Mouse (Mus musculus): ENCODE results near the gene Wdr61. TPM values are rescaled to one million over a fixed set of nuclear protein-coding genes. Genes with fewer than 3 reads are reported as not detected.

The Wdr61 gene
- polyA plus RNA-seq, 1 experiment from 2014 or later = 75.4 TPM

- Histone ChIP-seq H3K4me2 (ENCODE audit: low read depth, low read length) (no peak overlapping the region), H3K4me3 (ENCODE audit: low read depth, low read length) (no peak overlapping the region), H3K27me3 (ENCODE audit: insufficient read depth, low read length) (no peaks in the 10 kb centered on the region), H3K9ac (replicated peaks) (no peak overlapping the region), H3K9me3 (ENCODE audit: low read length) (no peaks in the 10 kb centered on the region), H3K27ac (ENCODE audit: low read depth) (no peak overlapping the region), H3K4me1 (ENCODE audit: insufficient read depth) (no peaks in the 10 kb centered on the region), H3K36me3 (replicated peaks; ENCODE audit: insufficient read depth, low read length) (no peaks in the 10 kb centered on the region)
- WGBS (ENCODE audit: insufficient replicate concordance) = 70% methylated on average over 2 of the region's 2 CpGs
- TF ChIP-seq CTCF (IDR thresholded peaks at IDR 0.05; ENCODE audit: low read depth) = no peak
- TF ChIP-seq EP300 (IDR thresholded peaks at IDR 0.05; ENCODE audit: low read depth) = no peak
- no peak for ATAC-seq
- no peak for DNase-seq
Measured at GRCm38 (mm10) chr9:54751684-54752083, 17.4 kb upstream of the Wdr61 start.

GRCm38 (mm10) chr9:54750215-54750981 is 16.1 kb upstream of the Wdr61 start:
- no peak for ATAC-seq
- H3K4me3 ChIP-seq (ENCODE audit: low read depth, low read length) = no peak overlapping the region
- no peak overlapping the region for H3K27ac ChIP-seq (ENCODE audit: low read depth)
- H3K27me3 ChIP-seq (ENCODE audit: insufficient read depth, low read length) = no peaks in the 10 kb centered on the region
- H3K4me2 ChIP-seq (ENCODE audit: low read depth, low read length) = no peak overlapping the region
- DNase-seq = no peak
- no peak for TF ChIP-seq EP300 (IDR thresholded peaks at IDR 0.05; ENCODE audit: low read depth)
- TF ChIP-seq CTCF (IDR thresholded peaks at IDR 0.05; ENCODE audit: low read depth) = no peak
- H3K9ac ChIP-seq (replicated peaks) = no peak overlapping the region
- 53% methylated on average over 7 of the region's 7 CpGs for WGBS (ENCODE audit: insufficient replicate concordance)
- H3K9me3 ChIP-seq (ENCODE audit: low read length) = no peaks in the 10 kb centered on the region
- no peaks in the 10 kb centered on the region for H3K4me1 ChIP-seq (ENCODE audit: insufficient read depth)
- H3K36me3 ChIP-seq (replicated peaks; ENCODE audit: insufficient read depth, low read length) = no peaks in the 10 kb centered on the region

GRCm38 (mm10) chr9:54745740-54746370 is 11.5 kb upstream of the Wdr61 start:
- ATAC-seq (no peak), DNase-seq (no peak)
- no peaks in the 10 kb centered on the region for H3K9me3 ChIP-seq (ENCODE audit: low read length)
- no peak overlapping the region for H3K4me2 ChIP-seq (ENCODE audit: low read depth, low read length)
- no peaks in the 10 kb centered on the region for H3K36me3 ChIP-seq (replicated peaks; ENCODE audit: insufficient read depth, low read length)
- no peak overlapping the region for H3K27ac ChIP-seq (ENCODE audit: low read depth)
- no peak overlapping the region for H3K9ac ChIP-seq (replicated peaks)
- no peak overlapping the region for H3K4me3 ChIP-seq (ENCODE audit: low read depth, low read length)
- TF ChIP-seq EP300 (IDR thresholded peaks at IDR 0.05; ENCODE audit: low read depth) = no peak
- no peak for TF ChIP-seq CTCF (IDR thresholded peaks at IDR 0.05; ENCODE audit: low read depth)
- 75% methylated on average over 13 of the region's 13 CpGs for WGBS (ENCODE audit: insufficient replicate concordance)
- no peaks in the 10 kb centered on the region for H3K27me3 ChIP-seq (ENCODE audit: insufficient read depth, low read length)
- no peaks in the 10 kb centered on the region for H3K4me1 ChIP-seq (ENCODE audit: insufficient read depth)

GRCm38 (mm10) chr9:54743891-54744290 is 9.6 kb upstream of the Wdr61 start:
- Histone ChIP-seq H3K4me3 (ENCODE audit: low read depth, low read length) (no peak overlapping the region), H3K4me2 (ENCODE audit: low read depth, low read length) (no peak overlapping the region), H3K27ac (ENCODE audit: low read depth) (no peak overlapping the region), H3K36me3 (replicated peaks; ENCODE audit: insufficient read depth, low read length) (no peaks in the 10 kb centered on the region), H3K9me3 (ENCODE audit: low read length) (no peaks in the 10 kb centered on the region), H3K4me1 (ENCODE audit: insufficient read depth) (no peaks in the 10 kb centered on the region), H3K27me3 (ENCODE audit: insufficient read depth, low read length) (no peaks in the 10 kb centered on the region), H3K9ac (replicated peaks) (no peak overlapping the region)
- ATAC-seq (no peak), DNase-seq (no peak)
- TF ChIP-seq EP300 (IDR thresholded peaks at IDR 0.05; ENCODE audit: low read depth) (no peak), CTCF (IDR thresholded peaks at IDR 0.05; ENCODE audit: low read depth) (no peak)
- 50% methylated on average over 4 of the region's 4 CpGs for WGBS (ENCODE audit: insufficient replicate concordance)

- peak; percentile 63 for TF ChIP-seq CTCF (IDR thresholded peaks at IDR 0.05; ENCODE audit: low read depth)
- no peak for TF ChIP-seq EP300 (IDR thresholded peaks at IDR 0.05; ENCODE audit: low read depth)
- 31% methylated on average over 3 of the region's 3 CpGs for WGBS (ENCODE audit: insufficient replicate concordance)
- Histone ChIP-seq H3K27ac (ENCODE audit: low read depth) (no peak overlapping the region), H3K4me3 (ENCODE audit: low read depth, low read length) (no peak overlapping the region), H3K4me2 (ENCODE audit: low read depth, low read length) (no peak overlapping the region), H3K4me1 (ENCODE audit: insufficient read depth) (peaks cover 3% of the 10 kb centered on the region), H3K9me3 (ENCODE audit: low read length) (no peaks in the 10 kb centered on the region), H3K9ac (replicated peaks) (no peak overlapping the region), H3K27me3 (ENCODE audit: insufficient read depth, low read length) (no peaks in the 10 kb centered on the region), H3K36me3 (replicated peaks; ENCODE audit: insufficient read depth, low read length) (no peaks in the 10 kb centered on the region)
- no peak for ATAC-seq
- DNase-seq = no peak
Measured at GRCm38 (mm10) chr9:54738376-54738775, 4.1 kb upstream of the Wdr61 start.

GRCm38 (mm10) chr9:54736284-54736701 is 2.0 kb upstream of the Wdr61 start:
- Histone ChIP-seq H3K4me1 (ENCODE audit: insufficient read depth) (peaks cover 6% of the 10 kb centered on the region), H3K4me3 (ENCODE audit: low read depth, low read length) (no peak overlapping the region), H3K9ac (replicated peaks) (no peak overlapping the region), H3K27me3 (ENCODE audit: insufficient read depth, low read length) (no peaks in the 10 kb centered on the region), H3K4me2 (ENCODE audit: low read depth, low read length) (peak overlapping the region; percentile 36; the same call in 1 of the 2 replicates), H3K27ac (ENCODE audit: low read depth) (no peak overlapping the region), H3K36me3 (replicated peaks; ENCODE audit: insufficient read depth, low read length) (no peaks in the 10 kb centered on the region), H3K9me3 (ENCODE audit: low read length) (no peaks in the 10 kb centered on the region)
- no peak for TF ChIP-seq EP300 (IDR thresholded peaks at IDR 0.05; ENCODE audit: low read depth)
- peak; percentile 82 for TF ChIP-seq CTCF (IDR thresholded peaks at IDR 0.05; ENCODE audit: low read depth)
- peak; percentile 70 for DNase-seq
- no peak for ATAC-seq
- 17% methylated on average over 9 of the region's 9 CpGs for WGBS (ENCODE audit: insufficient replicate concordance)

Data from liver, postnatal 0 days (tissue).